Mouse (Mus musculus) adrenal gland (tissue): ENCODE data around the gene Gm39115.

Experiments used
- intact Hi-C: fragments of 180-260 bp; cut with DNase I; formaldehyde crosslinking; loops from one replicate; pipeline ENCODE4 v1.15.1; 2025

Gm39115 gene

GRCm38 (mm10) chr7:142096701-142097100, 39.1 kb downstream of the Gm39115 start:
- intact Hi-C loops = loop anchor here (1.0 to 2.0 kb wide), 2 partner anchors 25 to 80 kb away; no protein-coding TSS in a partner anchor

GRCm38 (mm10) chr7:142095183-142095931, 40.5 kb downstream of the Gm39115 start, which contains the start of gene Dusp8:
TSS of gene Dusp8 (minus strand) at chr7:142095843.
- intact Hi-C loops = no loop called here

- intact Hi-C loops = no loop called here
Observed at GRCm38 (mm10) chr7:142094301-142095143, 41.3 kb downstream of the Gm39115 start.

- intact Hi-C loops = no loop called here
Observed at GRCm38 (mm10) chr7:142093696-142094240, 42.1 kb downstream of the Gm39115 start.

- intact Hi-C loops = no loop called here
Observed at GRCm38 (mm10) chr7:142092991-142093390, 42.8 kb downstream of the Gm39115 start.

- intact Hi-C loops = no loop called here
Observed at GRCm38 (mm10) chr7:142091848-142092247, 44.0 kb downstream of the Gm39115 start.

GRCm38 (mm10) chr7:142089648-142090447, 46.0 kb downstream of the Gm39115 start:
- intact Hi-C loops = no loop called here

- intact Hi-C loops = no loop called here
Observed at GRCm38 (mm10) chr7:142088886-142089285, 46.9 kb downstream of the Gm39115 start.

- intact Hi-C loops = no loop called here
Observed at GRCm38 (mm10) chr7:142087069-142087652, 48.7 kb downstream of the Gm39115 start.

- intact Hi-C loops = no loop called here
Observed at GRCm38 (mm10) chr7:142086159-142086905, 49.5 kb downstream of the Gm39115 start.
